Mouse (Mus musculus) ES-Bruce4 (cell line): ENCODE measurements around the gene Gm49416. TPM values are rescaled to one million over a fixed set of nuclear protein-coding genes. Genes with fewer than 3 reads are reported as not detected.

ENCODE experiments used
- H3K27ac ChIP-seq: 2 replicates; pipeline ENCODE4 v1.5.1; 2012; ENCODE audit warnings: low read length, inconsistent platforms; ENCODE audit not compliant: insufficient read depth
- H3K27me3 ChIP-seq: 2 replicates; pipeline ENCODE4 v1.6.1; 2012; ENCODE audit warnings: mild to moderate bottlenecking, low read length, inconsistent platforms; ENCODE audit not compliant: control insufficient read depth, poor library complexity, insufficient read depth, severe bottlenecking
- H3K36me3 ChIP-seq: 2 replicates; pipeline ENCODE4 v1.6.1; 2012; ENCODE audit warnings: inconsistent platforms, mild to moderate bottlenecking, low read length, moderate library complexity; ENCODE audit not compliant: control insufficient read depth, poor library complexity, insufficient read depth, severe bottlenecking
- H3K4me1 ChIP-seq: one replicate; pipeline ENCODE4 v1.8.1; 2011; ENCODE audit warnings: low read length; ENCODE audit not compliant: control insufficient read depth, insufficient read depth
- H3K4me3 ChIP-seq: 2 replicates; pipeline ENCODE4 v1.5.1; 2011; ENCODE audit warnings: low read depth, mild to moderate bottlenecking, low read length
- H3K9ac ChIP-seq: 2 replicates; pipeline ENCODE4 v1.6.1; 2012; ENCODE audit warnings: low read depth, mild to moderate bottlenecking, inconsistent platforms; ENCODE audit not compliant: poor library complexity, severe bottlenecking
- H3K9me3 ChIP-seq: replicated peaks from 2 replicates; pipeline ENCODE4 v1.6.1; 2012; ENCODE audit warnings: mild to moderate bottlenecking, low read length, inconsistent platforms; ENCODE audit not compliant: control insufficient read depth, poor library complexity, insufficient read depth, severe bottlenecking
- CTCF ChIP-seq: IDR thresholded peaks from one replicate; pipeline ENCODE4 v1.8.1; 2011; ENCODE audit warnings: low read depth, low read length
- EP300 ChIP-seq: IDR thresholded peaks from 2 replicates; pipeline ENCODE4 v1.6.1; 2011; ENCODE audit warnings: low read depth, low read length; ENCODE audit not compliant: insufficient read depth
- POLR2A ChIP-seq: IDR thresholded peaks from one replicate; pipeline ENCODE4 v1.8.1; 2011; ENCODE audit warnings: low read length; ENCODE audit not compliant: insufficient read depth
- polyA plus RNA-seq: library from polyadenylated mRNA; stranded (reverse); fragments of >200 nt; gene quantifications from 2 replicates; pipeline ENCODE4 v1.2.4, GENCODE M21; 2011; ENCODE audit warnings: low read depth; ENCODE audit not compliant: missing spikeins, insufficient read depth, insufficient read length

Gene Gm49416
- polyA plus RNA-seq, 1 experiment, result 11.9 TPM

- peak within 1 kb of the TSS; percentile 94 for H3K9ac ChIP-seq
- peaks cover 26% of the 10 kb centered on the region for H3K36me3 ChIP-seq
- H3K27ac ChIP-seq, result peak within 1 kb of the TSS; percentile 60
- no peaks in the 10 kb centered on the region for H3K4me1 ChIP-seq
- H3K4me3 ChIP-seq, result peak within 1 kb of the TSS; percentile 93
- no peak for TF ChIP-seq CTCF
- peak; percentile 68 for TF ChIP-seq POLR2A
- no peak for TF ChIP-seq EP300
- no peaks in the 10 kb centered on the region for H3K27me3 ChIP-seq
- H3K9me3 ChIP-seq, result no peaks in the 10 kb centered on the region
Observed at GRCm38 (mm10) chr19:8897865-8898495, 9.3 kb downstream of the Gm49416 start, which contains the start of gene Ganab. Gene Ganab, plus strand, starts transcription at chr19:8898071.

DNA sequence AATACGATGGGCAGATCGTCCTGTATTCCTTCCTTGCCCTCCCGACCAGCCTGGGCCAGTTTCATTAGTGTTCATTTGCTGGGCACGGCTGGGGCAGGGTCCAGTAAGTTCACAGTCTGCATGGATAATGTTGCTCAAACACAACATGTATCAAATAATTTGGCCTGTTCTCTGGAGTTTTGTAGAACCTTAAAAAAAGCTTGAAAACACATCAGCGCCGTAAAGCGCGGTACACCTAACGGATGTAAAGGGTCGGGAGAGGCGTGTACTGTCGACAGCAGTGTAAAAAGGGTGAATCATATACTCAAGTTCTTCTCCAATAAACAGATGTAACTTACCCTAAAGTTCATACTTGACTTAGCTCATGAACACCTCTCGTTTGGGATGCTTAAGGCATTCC, 9.8 kb downstream of the Gm49416 start:
- no peaks in the 10 kb centered on the region for H3K4me1 ChIP-seq
- H3K4me3 ChIP-seq, result peak overlapping the region; percentile 93
- no peaks in the 10 kb centered on the region for H3K27me3 ChIP-seq
- peak overlapping the region; percentile 94 for H3K9ac ChIP-seq
- H3K36me3 ChIP-seq, result peaks cover 32% of the 10 kb centered on the region
- no peaks in the 10 kb centered on the region for H3K9me3 ChIP-seq
- H3K27ac ChIP-seq, result peak overlapping the region; percentile 54
- TF ChIP-seq POLR2A, result no peak

DNA sequence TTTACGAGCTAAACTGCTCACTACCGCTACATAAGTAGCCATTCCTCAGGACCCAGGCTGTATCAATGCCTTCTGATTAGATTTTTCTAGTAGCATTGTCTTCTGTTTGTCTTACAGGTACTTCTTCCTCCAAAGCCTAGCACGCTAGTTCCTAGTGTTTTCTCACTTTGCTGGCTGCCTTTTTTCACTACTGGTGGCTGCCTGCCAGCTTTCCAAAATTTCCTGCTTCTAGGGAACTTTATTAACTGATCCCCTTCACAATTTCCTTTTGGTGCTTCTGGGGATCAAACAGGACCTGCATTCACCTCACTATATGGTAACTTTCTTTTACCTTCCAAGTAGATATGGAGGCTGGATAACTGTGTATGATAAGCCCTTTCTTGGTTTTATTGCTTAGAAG, 10.4 kb downstream of the Gm49416 start:
- H3K9ac ChIP-seq, result peak overlapping the region; percentile 94
- no peaks in the 10 kb centered on the region for H3K4me1 ChIP-seq
- H3K27me3 ChIP-seq, result no peaks in the 10 kb centered on the region
- no peak overlapping the region for H3K27ac ChIP-seq
- H3K9me3 ChIP-seq, result no peaks in the 10 kb centered on the region
- TF ChIP-seq CTCF (no peak), POLR2A (no peak), EP300 (no peak)
- peaks cover 36% of the 10 kb centered on the region for H3K36me3 ChIP-seq
- no peak overlapping the region for H3K4me3 ChIP-seq

DNA sequence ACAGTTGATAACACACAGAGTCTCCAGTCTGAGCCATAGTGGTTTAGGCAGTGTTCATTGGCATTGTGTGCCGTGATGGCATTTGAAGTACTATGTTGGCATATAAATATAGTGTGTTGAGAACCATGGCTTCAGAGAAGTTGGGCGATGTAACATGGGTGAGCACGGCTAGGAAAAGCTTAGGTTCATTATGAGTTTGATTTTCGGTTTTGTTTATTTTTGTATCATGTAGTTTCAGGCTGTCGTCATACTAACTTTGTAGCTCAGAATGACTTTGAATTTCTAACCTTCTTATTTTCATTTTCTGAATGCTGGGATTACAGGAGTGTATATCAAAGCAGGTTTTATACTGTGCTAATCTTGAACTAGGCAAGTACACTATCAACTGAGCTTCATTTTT, 14.7 kb downstream of the Gm49416 start:
- no peaks in the 10 kb centered on the region for H3K27me3 ChIP-seq
- no peaks in the 10 kb centered on the region for H3K4me1 ChIP-seq
- peaks cover 56% of the 10 kb centered on the region for H3K36me3 ChIP-seq
- no peak overlapping the region for H3K4me3 ChIP-seq
- no peaks in the 10 kb centered on the region for H3K9me3 ChIP-seq
- TF ChIP-seq POLR2A (no peak), EP300 (no peak), CTCF (no peak)
- H3K27ac ChIP-seq, result no peak overlapping the region
- no peak overlapping the region for H3K9ac ChIP-seq

GRCm38 (mm10) chr19:8908531-8908930, 19.8 kb downstream of the Gm49416 start:
- H3K27me3 ChIP-seq, result no peaks in the 10 kb centered on the region
- H3K9me3 ChIP-seq, result no peaks in the 10 kb centered on the region
- H3K36me3 ChIP-seq, result peaks cover 86% of the 10 kb centered on the region
- no peak overlapping the region for H3K27ac ChIP-seq
- TF ChIP-seq CTCF (no peak), POLR2A (no peak), EP300 (no peak)
- H3K4me3 ChIP-seq, result no peak overlapping the region
- no peaks in the 10 kb centered on the region for H3K4me1 ChIP-seq
- H3K9ac ChIP-seq, result no peak overlapping the region

- H3K9ac ChIP-seq, result no peak overlapping the region
- H3K4me1 ChIP-seq, result no peaks in the 10 kb centered on the region
- H3K9me3 ChIP-seq, result no peaks in the 10 kb centered on the region
- no peak overlapping the region for H3K27ac ChIP-seq
- no peak overlapping the region for H3K4me3 ChIP-seq
- TF ChIP-seq EP300 (no peak), CTCF (no peak), POLR2A (no peak)
- peaks cover 87% of the 10 kb centered on the region for H3K36me3 ChIP-seq
- no peaks in the 10 kb centered on the region for H3K27me3 ChIP-seq
Observed at GRCm38 (mm10) chr19:8911810-8912209, 23.1 kb downstream of the Gm49416 start.
